Mouse (Mus musculus): ENCODE results near the gene Tceal7.
A peak's percentile ranks its signal among the peaks of the same experiment; 100 is the strongest.
"Not testable (repeated sequence)": the region's sequence is repeated elsewhere in the genome, so short reads cannot be mapped to it uniquely, and the experiment has no call there.

The Tceal7 gene

DNA sequence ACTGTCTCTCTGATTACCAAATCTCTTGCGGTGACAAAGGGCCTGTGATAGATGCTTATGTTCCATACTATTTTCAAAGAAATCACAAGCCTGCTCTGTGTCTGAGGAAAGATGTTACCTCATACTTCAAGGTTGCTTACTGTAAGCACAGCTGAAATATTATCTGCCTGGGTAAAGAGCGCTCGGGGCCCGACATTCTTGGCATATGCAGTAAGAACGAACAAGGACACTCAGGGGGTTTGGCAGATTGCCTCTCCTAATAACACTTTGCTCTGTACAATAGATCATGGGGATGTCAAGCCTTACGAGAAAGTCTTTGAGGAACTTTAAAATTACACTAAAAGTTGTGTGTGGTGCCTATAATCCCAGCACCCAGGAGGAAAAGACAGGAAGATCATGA lies 34.2 kb downstream of the Tceal7 start:
- DNase-seq (ENCODE audit: low spot score in 2 of 2) = no peak

DNA sequence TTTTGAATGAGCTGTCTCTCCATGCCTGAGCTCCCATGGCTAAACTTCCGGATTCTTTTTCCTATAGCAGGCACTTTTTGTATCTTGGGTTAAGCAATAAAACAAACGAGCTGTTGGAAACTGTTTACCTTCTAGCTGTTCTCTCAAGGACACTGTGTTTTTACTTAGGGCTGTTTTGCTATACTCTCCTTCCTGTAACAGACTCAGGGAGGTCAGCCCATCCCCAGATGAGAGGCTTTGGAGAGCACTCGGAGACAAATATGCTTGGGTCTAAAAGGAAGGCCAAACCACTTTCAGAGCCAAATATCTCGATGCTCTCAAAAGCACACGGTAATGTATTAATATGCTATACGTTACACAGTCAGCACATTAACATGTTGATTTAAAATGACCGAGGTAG lies 35.1 kb downstream of the Tceal7 start:
- DNase-seq (ENCODE audit: low spot score in 2 of 2) = no peak

DNA sequence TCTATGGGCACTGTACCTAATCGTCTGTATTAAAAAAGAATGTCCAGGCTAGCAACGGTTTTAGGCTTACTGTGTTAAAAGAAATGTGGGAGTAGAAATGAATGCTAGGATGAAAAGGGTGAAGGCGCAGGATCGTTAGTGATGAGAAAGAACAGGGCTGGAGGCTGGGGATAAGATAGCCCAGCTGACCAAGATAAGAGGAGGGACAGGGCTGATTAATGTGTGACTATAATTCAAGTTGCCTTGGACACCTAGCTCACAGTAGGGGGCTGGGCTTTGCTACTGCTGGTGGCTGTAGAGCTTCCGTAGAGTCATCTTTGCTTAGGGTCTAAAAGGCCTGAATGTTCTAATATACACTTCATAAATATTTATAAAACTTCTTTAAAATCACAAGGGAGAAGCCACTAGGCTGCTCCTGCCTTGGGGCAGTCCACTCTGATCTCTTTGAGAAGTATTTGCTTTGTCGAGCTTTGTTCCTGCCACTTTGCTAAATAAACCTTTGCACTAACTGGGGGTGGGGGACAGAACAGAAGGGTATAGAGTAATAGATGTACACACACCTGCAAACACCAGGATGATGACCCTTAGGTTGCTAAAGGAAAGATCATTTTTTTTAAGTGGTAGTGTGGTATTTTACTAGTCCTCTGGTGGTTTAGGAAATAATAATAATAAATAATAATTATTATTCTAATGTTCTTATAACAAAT lies 37.6 kb downstream of the Tceal7 start:
- no peak for DNase-seq (ENCODE audit: low spot score in 2 of 2)

DNA sequence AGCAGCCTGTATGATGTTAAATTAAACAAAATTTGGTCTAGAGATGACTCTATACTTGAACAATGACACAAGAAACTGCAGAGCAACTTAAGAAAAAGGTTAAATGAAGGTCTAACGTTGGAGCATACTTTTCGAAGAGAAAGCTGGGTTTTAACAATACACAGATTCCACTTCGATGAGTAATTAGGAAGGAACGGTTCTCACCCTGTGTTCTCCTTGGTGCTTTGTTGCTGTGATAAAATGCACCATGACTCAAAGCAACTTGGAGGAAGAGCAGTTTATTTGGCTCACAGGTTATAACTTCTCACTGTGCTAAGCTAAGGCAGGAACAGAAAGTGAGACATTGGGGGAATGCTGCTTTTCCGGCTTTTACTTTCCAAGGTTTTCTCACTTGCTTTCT lies 53.1 kb downstream of the Tceal7 start:
- no peak for DNase-seq (ENCODE audit: low spot score in 2 of 2)

DNA sequence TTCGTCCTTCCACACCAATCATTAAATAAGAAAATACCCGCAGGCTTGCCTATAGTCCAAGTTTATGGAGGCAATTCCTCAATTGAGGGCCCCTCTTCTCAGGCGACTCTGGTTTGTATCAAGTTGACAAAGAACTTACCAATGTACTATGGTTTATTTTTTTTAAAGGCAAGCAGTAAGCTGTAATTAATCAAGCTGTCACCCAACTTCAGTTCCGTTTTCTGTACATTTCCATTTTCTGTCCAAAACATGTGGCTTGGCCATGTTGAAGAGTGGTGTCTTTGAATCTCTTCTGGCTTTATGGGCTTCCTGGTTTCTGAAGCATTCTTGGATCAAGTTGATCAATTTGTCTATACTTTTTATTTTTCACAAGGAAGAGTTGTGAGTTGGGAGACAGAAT lies 53.6 kb downstream of the Tceal7 start:
- DNase-seq (ENCODE audit: low spot score in 2 of 2) = no peak

DNA sequence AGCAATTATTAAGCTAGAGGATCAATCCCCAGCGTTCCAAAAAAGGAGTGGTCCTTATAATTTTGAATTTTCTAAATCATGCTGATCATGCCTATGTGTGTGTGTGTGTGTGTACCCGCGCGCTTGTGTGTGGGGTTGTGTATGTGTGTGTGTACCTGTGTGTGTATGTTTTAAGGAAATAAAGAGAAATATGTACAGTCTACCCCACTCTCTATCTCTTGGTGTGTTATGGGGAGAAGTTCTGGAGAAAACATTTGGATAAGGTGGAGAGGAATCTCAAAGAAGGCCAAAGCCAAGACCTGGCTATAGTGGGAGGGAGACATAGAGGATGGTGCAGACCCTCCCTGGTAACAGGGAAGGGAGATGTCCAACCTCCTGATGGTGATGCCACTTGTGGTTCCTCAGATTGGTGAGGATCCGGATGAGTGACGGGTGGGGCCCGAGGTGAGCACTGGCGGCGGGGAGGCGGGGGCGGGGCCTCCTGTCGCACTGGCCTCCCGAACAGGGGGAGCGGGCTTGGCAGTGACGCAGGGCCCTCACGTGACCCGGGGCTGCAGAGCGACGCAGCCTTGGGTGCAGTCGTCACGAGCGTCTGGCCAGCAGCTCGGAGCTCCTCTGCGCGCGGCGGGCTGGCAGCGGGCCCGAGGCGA lies 55.3 kb downstream of the Tceal7 start, which contains the start of gene Bex3:
Bex3 (plus strand) TSS at position 511 of the 650 bp plus-strand sequence.
- peak; percentile 20 to 53 for DNase-seq (ENCODE audit: low spot score in 2 of 2)

DNA sequence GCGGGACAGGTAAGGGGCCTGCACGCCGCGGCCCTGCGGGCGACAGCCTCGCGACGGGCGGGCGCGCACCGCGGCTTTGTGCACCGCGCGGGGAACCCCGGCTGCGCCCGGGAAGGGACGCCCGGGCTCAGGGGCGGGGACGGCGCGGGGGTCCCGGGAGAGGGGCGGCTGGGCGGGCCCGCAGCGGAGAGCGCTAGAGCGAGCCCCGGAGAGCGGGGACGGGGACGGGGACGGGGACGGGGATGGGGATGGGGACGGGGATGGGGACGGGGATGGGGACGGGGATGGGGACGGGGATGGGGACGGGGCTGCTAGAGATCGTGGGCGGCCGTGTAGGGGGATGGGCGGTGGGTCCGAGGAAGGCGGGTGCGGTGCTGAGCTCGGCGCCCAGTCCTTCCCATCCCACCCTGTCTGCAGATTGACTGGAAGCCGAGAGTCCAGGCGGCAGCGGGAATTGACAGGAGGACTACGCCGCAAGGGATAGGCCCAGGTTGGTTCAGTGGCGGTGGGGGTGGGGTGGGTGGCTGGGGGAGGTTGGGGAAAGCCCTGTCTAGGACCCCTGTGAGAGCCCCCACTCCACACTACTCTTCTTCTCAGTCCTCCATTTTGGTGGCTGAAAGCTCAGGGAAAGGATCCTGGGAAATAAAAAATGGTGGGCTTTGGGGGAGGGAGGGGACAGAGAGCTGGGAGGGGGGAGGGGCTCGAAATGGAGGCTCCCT lies 56.0 kb downstream of the Tceal7 start:
- not testable (repeated sequence) for DNase-seq (ENCODE audit: low spot score in 2 of 2)

DNA sequence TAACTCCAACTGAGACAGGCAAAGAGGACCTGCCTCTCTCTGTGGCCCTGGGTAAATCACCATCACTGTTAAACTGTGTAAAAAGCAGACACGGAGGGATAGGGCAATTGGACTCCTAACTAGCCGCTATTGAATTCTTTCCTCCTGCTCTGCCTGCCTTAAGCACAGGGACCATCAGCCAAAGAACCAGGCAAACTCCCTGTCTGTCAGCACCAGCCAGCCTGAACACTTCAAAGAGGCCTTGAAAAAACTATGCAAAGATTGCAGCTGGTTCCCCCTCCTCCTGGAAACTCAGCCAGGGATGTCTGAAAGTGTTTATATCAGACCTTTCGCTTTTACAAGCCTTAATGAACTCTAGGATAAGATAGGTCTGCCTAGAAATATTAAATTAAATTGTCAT lies 60.0 kb downstream of the Tceal7 start:
- DNase-seq (ENCODE audit: low spot score in 2 of 2) = no peak

DNA sequence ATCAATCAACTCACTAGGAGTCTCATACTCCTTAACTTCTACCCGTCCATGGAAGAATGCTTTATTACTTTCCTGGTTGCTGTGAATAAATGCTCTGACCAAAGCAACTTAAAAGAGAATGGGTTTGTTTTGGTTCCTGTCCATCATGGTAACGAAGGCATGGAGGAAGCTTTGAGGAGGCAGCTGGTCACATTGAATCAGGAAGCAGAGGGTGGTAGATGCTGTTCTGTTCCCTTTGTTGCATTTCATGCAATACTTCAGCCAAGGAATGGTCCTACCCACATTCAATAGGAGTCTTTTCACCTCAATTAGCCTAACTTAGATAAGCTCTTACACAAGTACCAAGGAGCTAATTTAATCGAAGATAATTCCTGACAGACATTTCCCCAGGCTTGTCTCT lies 60.8 kb downstream of the Tceal7 start:
- DNase-seq (ENCODE audit: low spot score in 2 of 2) = no peak

All from right cerebral cortex, postnatal 36 days (tissue).